Mouse (Mus musculus): Measurements from ENCODE around the gene Alg2. TPM values are rescaled to one million over a fixed set of nuclear protein-coding genes. Genes with fewer than 3 reads are reported as not detected.

Alg2 gene
- 10.8 TPM for polyA plus RNA-seq (2014; fragmentation: Illumina TruSeq; extraction: RNeasy Lipid Tissue Mini Kit (QIAGEN cat#74804); ENCODE audit: low read depth, low replicate concordance)

GRCm38 (mm10) chr4:47473968-47474729, at the start of gene Alg2, which contains the start of gene Sec61b:
Gene Alg2 (minus strand): TSS chr4:47474333.
Gene Sec61b (plus strand): TSS chr4:47474658.

Other genes with a start within 250 kb of the Alg2 start
- gene Tgfbr1, start 121.1 kb downstream of the Alg2 start, polyA plus RNA-seq (2014; fragmentation: Illumina TruSeq; extraction: RNeasy Lipid Tissue Mini Kit (QIAGEN cat#74804); ENCODE audit: low read depth, low replicate concordance) = 10.0 TPM
- 35.8 TPM for gene Sec61b, start 325 bp upstream of the Alg2 start, polyA plus RNA-seq (2014; fragmentation: Illumina TruSeq; extraction: RNeasy Lipid Tissue Mini Kit (QIAGEN cat#74804); ENCODE audit: low read depth, low replicate concordance)